Mouse (Mus musculus): ENCODE measurements around the gene Znrd1.
A peak's percentile ranks its signal among the peaks of the same experiment; 100 is the strongest.

DNA sequence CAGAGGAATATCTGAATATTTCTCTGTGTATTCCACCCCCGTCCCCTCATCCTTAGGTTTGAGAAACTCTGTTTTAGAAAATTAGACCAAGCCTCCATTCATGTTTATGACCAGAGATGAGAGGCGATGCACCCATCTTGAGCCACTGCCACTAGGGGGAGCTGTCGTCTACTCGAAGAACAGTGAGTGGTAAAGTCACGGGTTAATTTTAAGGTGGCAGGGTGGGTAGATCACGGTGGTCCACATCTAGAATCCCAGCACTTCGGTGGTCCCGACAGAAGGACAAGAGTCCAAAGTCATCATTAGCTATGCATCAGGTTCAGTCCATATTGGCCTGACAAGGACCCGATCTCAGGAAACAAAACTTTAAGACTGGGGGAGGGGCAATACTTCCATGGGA is 43.3 kb downstream of the Znrd1 start:
- TF ChIP-seq CTCF (IDR thresholded peaks at IDR 0.05; ENCODE audit: control insufficient read depth, insufficient read depth, low read length): peak; percentile 83
- TF ChIP-seq POLR2A (IDR thresholded peaks at IDR 0.05; ENCODE audit: borderline replicate concordance, control insufficient read depth, low read depth, low read length): no peak
